Mouse (Mus musculus) lung, postnatal 25 days (tissue): ENCODE measurements around the gene Cabp1.

Experiments
- DNase-seq: peaks from one replicate; pipeline ENCODE4 v3.0.0; 2022; ENCODE audit warnings: low spot score

Cabp1 gene

DNA sequence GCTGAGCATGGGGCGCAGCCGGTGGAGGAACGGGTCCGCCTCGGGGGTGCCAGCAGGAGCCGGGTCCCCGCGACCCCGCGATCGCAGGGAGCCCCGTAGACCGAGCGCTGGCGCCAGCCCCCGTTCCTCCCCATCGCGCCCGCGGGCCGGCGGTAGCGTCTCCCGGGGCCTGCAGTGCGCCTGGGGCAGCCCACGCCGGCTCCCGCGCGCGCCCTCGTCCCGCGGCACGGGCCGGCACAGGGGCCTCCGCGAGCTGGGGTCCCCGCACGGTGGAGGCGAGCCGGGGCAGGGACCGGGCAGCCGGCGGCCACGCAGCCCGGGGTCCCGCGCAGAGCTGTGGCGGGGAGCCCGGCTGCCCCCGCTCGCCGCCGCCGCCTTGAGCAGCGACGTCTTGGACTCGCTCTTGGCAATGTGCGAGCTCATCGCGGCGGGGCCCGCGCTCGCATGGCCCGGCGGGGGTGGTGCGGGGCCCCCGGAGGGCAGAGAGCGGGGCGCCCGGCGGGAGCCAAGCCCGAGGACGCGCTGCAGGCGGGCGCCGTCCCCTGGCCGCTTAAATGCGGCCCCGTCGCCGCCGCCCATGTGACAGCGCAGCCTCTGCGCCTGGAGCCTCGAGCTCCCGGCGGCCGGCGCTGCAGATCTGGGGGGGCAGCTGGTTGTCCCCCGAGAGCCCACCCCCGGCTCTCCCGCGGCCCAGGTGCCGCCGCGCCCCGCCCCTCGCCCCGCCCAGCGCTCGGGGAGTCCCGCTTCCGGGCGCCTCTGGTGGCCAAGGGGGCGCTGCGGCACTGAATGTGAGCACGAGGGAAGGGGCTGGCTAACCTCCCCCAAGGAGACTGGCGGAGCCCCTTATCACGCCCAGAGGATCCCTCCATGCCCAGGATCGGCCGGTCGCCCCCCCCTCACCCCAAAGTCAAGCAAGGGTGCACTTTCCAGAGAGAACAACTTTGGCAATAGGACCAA is at the start of gene Cabp1:
Gene Cabp1 (minus strand): TSS at position 713 of the 957 bp plus-strand sequence.
- peak; percentile 34 for DNase-seq

- DNase-seq: no peak
These were observed 46.0 kb upstream of the Cabp1 start for GRCm38 (mm10) chr5:115240191-115240590.

DNA sequence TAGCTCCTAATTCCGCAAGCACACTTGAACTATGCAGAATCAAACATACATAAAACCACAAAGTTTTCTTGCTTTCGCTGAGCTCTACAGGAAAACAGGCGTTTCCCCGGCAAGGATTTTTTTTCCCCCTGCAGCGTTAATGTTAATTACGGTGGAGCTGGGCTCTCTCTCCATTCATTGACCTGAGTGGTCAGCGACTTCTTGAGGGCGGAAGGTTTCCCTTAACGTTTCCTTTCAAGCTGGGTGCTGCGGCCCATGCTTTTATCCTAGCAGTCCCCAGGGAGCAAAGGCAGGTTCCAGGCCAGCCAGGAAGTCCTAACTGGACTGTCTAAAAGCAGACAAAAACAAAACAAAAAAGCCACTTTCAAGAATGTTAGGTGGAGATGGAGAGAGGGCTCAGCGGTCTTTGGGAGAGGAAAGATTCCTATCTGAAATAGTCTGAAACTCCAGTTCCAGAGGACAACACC is 44.6 kb upstream of the Cabp1 start:
- no peak for DNase-seq

DNA sequence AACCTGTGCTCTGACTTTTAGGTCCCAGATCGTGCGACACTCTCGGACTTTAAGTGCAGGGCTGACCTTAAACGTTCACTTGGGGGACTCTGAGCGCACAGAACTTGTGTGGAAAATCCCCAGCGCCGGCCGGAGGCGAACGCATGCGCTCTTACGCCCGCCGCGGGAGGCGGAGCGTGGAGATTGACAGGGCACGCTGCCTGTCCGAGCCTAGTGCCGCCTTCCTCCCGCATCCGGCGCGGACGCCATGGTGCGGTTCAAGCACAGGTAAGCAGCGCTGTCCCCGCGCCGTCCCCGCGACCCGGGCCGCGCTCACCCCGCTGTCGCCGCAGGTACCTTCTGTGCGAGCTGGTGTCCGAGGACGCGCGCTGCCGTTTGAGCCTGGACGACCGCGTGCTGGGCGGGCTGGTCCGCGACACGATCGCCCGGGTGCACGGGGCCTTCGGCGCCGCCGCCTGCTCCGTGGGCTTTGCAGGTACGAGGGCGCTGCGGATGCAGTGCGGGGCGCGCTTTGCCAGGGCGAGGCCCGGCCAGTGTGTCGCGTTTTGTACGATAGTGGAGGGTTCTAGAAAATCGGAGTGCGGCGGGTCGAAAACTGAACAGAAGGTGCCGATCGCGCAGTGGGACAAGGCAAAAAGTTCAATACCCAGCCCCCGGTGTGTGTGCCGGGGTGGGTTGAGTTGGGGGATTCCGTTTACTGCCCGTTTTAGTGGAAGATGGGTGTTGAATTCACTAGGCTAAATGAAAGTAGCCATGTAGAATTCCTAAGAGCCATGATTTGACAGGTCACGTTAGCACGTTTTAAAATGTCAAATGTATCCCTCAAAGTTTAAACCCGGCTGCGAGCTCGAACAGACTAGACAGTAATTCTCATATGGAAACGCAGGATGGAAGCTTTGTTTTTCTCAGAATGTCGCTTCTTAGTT is 43.9 kb upstream of the Cabp1 start:
- peak; percentile 95 for DNase-seq

GRCm38 (mm10) chr5:115235786-115236263 is 41.6 kb upstream of the Cabp1 start, which contains the start of gene Pop5:
TSS of gene Pop5 (plus strand) at chr5:115235836.
- DNase-seq: peak; percentile 87

DNA sequence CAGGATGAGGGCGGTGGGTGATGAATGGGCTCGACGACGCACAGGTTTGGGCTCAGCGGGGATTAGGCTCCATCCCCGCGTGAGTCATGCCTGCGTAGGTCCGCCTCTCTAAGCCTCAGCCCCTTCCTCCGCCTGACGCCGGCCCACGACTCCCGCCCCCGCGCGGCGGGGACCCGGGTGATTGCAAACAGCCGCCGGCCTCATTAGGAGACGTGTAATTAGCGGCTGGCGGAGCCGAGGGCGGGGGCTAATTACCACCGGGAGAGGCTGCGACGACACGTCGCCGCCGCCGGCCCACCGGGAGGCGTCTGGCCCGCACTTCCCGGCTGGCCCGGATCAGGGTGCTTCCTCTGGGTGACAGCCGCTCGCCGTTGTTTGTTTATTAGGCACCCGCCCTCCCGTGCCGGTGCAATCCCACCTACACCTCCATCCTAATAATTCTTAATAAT is 41.2 kb upstream of the Cabp1 start:
- peak; percentile 50 for DNase-seq

- DNase-seq: no peak
These were observed 40.3 kb upstream of the Cabp1 start for GRCm38 (mm10) chr5:115234519-115234918.

GRCm38 (mm10) chr5:115233031-115233780 is 39.0 kb upstream of the Cabp1 start:
- no peak for DNase-seq

- DNase-seq: no peak
These were observed 38.3 kb upstream of the Cabp1 start for GRCm38 (mm10) chr5:115232516-115232915.

DNA sequence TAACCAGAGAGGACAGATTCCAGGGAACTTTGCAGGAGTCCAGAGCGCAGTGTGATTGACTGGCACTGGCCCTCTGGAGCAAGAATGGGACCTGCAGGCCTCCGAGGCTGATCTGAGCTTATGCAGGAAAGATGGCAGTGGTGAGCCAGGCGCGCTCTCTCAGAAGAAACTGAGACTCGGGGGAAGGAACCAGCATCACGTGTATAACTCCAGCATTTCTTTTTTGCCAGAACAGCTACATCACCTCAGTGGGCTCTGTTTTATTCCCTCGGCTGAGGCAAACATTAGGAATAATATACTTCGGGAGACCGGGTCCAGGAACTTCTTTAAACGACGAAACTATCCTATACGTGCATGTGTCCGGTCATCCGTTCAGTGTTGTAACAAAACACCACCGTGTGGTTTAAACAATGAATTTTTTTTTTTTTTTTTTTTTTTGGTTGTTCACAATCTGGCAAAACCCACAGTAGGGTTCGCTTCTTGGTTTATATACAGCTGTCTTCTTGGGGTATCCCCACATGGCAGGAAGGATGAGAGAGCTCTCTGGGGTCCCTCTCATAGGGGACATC is 37.5 kb upstream of the Cabp1 start:
- DNase-seq: no peak

- no peak for DNase-seq
These were observed 36.8 kb upstream of the Cabp1 start for GRCm38 (mm10) chr5:115230830-115231551.

DNA sequence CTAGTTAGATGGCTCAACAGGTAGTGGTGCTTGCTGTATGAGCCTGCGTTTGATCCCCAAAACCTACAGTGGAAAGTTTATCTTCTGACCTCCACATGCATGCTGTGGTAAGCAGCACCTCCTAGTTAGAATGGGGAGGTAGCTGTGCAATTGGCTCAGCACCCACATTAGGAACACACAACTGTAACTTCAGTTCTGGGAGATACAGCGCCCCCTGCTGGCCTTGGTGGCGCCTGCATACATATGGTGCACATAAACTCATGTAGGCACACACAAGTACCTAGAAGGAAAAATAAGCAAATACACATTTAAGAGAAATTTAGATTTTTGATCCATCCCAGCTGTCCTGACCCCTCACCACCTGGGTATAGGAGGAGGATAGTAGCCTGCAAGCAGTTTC is 28.3 kb upstream of the Cabp1 start:
- DNase-seq: no peak

DNA sequence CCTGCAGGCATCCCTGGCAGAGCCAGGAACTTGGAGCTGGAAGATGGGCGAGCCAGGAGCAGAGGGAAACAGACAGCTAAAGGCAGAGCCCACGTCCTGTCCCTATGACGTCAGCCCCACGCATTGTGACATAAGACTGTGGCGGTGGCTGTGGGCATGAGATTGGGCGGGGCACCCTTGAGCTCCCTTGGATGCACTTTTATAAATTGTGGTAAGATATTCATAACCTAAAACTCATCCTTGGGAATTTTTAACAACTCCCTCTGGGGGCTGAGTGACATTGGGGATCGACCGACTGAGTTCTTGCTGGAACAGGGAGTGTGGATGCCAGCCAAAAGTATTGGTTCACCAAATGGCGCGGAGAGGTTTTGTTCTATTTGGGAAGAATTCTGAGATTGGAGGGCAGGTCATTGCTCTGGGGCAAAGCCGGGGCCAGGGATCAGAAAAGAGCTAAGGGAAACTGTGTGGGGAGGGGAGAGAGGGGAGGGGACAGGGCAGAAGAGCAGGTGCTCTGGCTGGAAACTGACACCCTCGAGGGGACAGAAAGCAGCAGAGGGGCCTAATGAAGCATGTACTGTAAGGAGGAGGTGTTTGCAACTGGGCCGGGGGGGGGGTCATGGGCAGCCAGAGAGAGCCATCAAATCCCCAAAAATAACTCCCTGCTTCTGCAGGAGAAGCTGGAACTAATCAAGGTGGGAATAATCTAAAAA is 26.9 kb upstream of the Cabp1 start:
- no peak for DNase-seq

- no peak for DNase-seq
These were observed 23.8 kb upstream of the Cabp1 start for GRCm38 (mm10) chr5:115217998-115218397.

DNA sequence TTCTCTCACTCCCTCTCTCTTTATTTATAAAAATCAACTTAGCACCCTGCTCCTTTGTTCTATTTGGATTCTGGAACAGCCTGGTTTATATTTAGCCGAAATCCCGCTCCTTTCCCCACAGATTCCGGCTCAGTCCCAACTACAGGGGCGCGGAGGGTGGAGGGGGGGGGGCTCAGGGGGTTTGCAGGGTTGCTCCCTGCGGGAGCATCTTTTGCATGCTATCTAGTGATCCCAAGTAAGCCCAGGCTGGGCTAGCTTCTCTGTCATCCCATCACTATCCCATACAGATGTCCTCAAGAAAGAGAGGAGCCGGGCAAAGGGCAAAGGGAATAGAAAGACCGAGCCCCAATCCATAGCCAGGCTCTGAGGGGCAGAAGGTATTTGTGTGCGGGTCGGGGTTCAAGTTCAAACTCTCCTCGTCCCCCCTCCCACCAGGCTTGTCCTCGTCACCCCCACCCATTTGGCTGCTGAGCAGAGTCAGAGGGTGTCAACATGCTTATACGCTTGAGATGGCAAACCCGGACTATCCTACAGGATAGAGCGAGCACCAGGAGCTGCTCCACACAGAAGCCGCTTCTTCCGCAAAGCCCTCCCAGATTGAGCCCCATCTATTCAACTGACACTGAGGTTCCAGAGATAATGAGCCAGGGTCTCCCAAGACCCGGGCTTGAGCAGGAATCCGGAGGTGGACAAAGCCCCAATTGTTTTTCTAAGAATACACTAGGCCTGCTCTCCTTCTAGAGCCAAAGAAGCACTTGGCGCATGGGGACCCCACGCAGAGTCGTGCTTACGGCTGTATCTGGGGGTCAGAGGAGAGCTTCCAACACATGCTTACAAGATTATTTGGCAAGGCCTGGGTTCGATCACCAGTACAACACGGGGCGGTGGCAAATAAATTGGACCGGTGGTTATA is 21.3 kb upstream of the Cabp1 start:
- no peak for DNase-seq

- DNase-seq: no peak
These were observed 20.7 kb upstream of the Cabp1 start for GRCm38 (mm10) chr5:115214864-115215263.

- DNase-seq: no peak
These were observed 18.7 kb upstream of the Cabp1 start for GRCm38 (mm10) chr5:115212861-115213260.

DNA sequence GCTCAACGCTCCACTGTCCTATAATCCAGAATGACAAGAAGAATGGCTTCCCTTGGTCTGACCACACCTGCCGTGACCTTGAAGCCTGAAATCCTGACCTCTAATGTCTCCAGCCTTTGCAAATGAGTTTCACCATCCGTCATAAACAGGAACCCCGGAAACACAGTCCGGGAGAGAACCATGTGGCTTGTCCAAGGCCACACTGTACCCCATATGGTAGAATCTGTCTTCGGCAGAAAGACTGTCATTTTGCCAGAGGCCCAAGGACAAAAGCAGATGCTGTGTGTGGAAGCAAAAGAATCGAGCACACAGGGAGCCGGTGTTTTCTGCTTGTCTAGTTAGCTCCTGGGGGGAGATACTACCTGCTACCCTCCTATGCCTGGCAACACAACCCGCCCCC is 18.3 kb upstream of the Cabp1 start:
- DNase-seq: no peak

DNA sequence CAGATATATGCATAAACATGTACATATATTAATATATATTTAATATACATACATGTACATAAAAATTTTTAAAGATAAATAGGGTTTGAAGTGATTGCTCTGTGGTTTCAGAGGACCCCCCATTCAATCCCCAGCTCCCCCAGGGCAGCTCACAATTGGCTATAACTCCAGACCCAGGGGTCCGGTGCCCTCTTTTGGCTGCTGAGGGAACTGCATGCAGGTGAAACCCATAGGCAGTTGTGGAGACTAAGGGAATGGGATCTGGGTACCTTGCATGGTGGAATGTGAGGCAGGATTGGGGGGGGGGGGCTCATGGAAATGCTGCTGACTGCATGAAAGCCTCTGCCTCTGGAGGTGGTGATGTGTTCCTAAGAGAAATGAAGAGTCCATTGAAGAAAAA is 16.2 kb upstream of the Cabp1 start:
- DNase-seq: no peak
